Mouse (Mus musculus) urinary bladder, postnatal 0 days (tissue): ENCODE measurements around the gene Cd48. TPM values are rescaled to one million over a fixed set of nuclear protein-coding genes. Genes with fewer than 3 reads are reported as not detected.

ENCODE experiments used
- microRNA-seq: library from miRNA; unstranded; fragments of <30 nt; microRNA quantifications from one replicate; pipeline ENCODE4, GENCODE M21; 2016
- polyA plus RNA-seq: library from polyadenylated mRNA; unstranded; fragments of >200 nt; fragmentation: Nextera tagmentation; extraction: Ambion mirVana; gene quantifications from 2 replicates; pipeline ENCODE4 v1.2.1, GENCODE M21; 2015

Cd48 gene
- polyA plus RNA-seq: 4.9 and 9.6 TPM in 2 replicates

GRCm38 (mm10) chr1:171681531-171682299, at the start of gene Cd48:
TSS of gene Cd48 (plus strand) at chr1:171682009.

GRCm38 (mm10) chr1:171652734-171653133, 29.1 kb upstream of the Cd48 start, which contains the start of gene Slamf7:
TSS of gene Slamf7 (minus strand) at chr1:171653035.

Small RNA genes lying within 50 kb of the gene (microRNA-seq; reads per million reads assigned to microRNA genes)
- not detected for gene Mir7683

Other genes with a start within 250 kb of the Cd48 start
- gene F11r, start 244.5 kb upstream of the Cd48 start, polyA plus RNA-seq: 84.3 and 90.0 TPM in 2 replicates
- gene Alyref2, start 178.5 kb upstream of the Cd48 start, polyA plus RNA-seq: 9.6 and 10.3 TPM in 2 replicates
- gene Itln1, start 146.7 kb upstream of the Cd48 start, polyA plus RNA-seq: 0.51 and 0.73 TPM in 2 replicates
- 0.77 and 3.5 TPM in 2 replicates for gene Cd244a, start 122.8 kb upstream of the Cd48 start, polyA plus RNA-seq
- gene Ly9, start 74.6 kb upstream of the Cd48 start, polyA plus RNA-seq: 0.35 and 0.98 TPM in 2 replicates
- 0.08 and 0.18 TPM in 2 replicates for gene Slamf7, start 29.0 kb upstream of the Cd48 start, polyA plus RNA-seq
- 0.12 and 0.28 TPM in 2 replicates for gene Slamf1, start 85.1 kb downstream of the Cd48 start, polyA plus RNA-seq
- 3.2 and 11.5 TPM in 2 replicates for gene Cd84, start 157.7 kb downstream of the Cd48 start, polyA plus RNA-seq
- gene Gm10521, start 213.7 kb downstream of the Cd48 start, polyA plus RNA-seq: not detected in 2 replicates
- gene Slamf6, start 235.5 kb downstream of the Cd48 start, polyA plus RNA-seq: 0.67 TPM in 1 of 2 replicates, not detected in the other